Mouse (Mus musculus) C2C12 (cell line): ENCODE data around the gene Ahnak2.

Source experiments
- CTCF ChIP-seq: IDR thresholded peaks from one replicate; pipeline ENCODE4 v1.5.1; 2011; ENCODE audit not compliant: control insufficient read depth, insufficient read depth, insufficient read length
- MYOG ChIP-seq: IDR thresholded peaks from one replicate; pipeline ENCODE4 v1.6.1; 2011; ENCODE audit not compliant: control insufficient read depth, insufficient read length; ENCODE audit errors: extremely low read depth

DNA sequence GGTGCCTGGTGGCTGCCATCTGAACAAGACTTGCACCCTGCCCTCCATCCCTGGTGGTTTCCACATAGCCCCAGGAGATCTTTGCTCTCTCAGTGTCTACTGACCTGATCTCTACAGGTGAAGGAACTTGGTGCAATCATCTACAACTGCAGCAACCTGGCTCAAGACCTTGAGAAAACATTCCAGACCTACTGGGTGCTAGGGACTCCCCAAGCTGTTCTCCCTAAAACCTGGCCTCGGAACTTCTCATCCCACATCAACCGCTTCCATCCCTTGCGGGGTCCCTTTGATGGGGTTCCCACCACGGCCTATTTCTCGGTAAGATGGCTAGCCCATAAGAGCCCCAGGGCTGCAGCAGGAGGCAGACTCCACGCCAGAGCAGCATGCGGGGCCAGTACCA, 35.9 kb downstream of the Ahnak2 start:
- TF ChIP-seq CTCF = no peak
- TF ChIP-seq MYOG = no peak
